In the genomic region with DNA sequence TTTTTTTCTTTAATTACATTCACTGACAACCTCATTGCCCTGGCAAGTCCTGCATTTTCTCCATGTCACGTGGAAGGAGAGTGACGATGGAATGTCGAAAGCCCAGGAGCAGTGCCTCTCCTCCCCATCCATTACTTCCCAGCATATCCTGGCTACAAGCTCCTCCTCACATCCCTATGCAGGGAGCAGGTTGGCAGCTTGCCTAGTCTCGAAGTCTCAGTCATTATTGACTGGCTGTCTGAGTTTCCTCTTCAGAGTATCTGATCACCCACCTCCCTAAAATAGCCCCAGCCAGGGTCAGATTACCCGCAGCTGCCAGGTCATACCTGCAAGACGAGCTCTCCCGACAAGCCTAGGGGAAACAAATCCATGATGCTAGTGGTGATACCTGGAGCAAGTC, we compare ENCODE assay signal across 13 mouse cellular contexts.
DNase-seq lines count a peak whose midpoint lies in the region; ATAC-seq and TF ChIP-seq lines count a peak whose summit lies in the region.
"Had no signal": no experiment of that assay in that cellular context is flagged by ENCODE, and none has a peak within 500 bp of the region (broad histone marks: within the 10 kb centered on the region; RNA-seq: fewer than 3 reads in every experiment).

No protein-coding gene starts in this region.

- peak overlapping the region; percentile 16; the same call in 1 of the 2 replicates for H3K27ac ChIP-seq in heart, embryonic 12.5 days (ENCODE audit: poor library complexity, severe bottlenecking)
- H3K27ac ChIP-seq in liver, postnatal 0 days (ENCODE audit: low read depth) = no peak overlapping the region
- H3K27ac ChIP-seq: left cerebral cortex, adult 2 months had no signal

- no peak for TF ChIP-seq EP300 in liver, postnatal 0 days (IDR thresholded peaks at IDR 0.05; ENCODE audit: low read depth)

- H3K9ac ChIP-seq in heart, embryonic 12.5 days = no peak overlapping the region
- no peak overlapping the region for H3K9ac ChIP-seq in liver, postnatal 0 days (replicated peaks)

- H3K27me3 ChIP-seq in heart, embryonic 12.5 days (replicated peaks) = no peaks in the 10 kb centered on the region
- no peaks in the 10 kb centered on the region for H3K27me3 ChIP-seq in liver, postnatal 0 days (ENCODE audit: insufficient read depth, low read length)

- WGBS in heart, embryonic 12.5 days = 12% methylated on average over 7 of the region's 7 CpGs
- 61% methylated on average over 7 of the region's 7 CpGs for WGBS in liver, postnatal 0 days (ENCODE audit: insufficient replicate concordance)

- no peaks in the 10 kb centered on the region for H3K36me3 ChIP-seq in heart, embryonic 12.5 days
- H3K36me3 ChIP-seq in liver, postnatal 0 days (replicated peaks; ENCODE audit: insufficient read depth, low read length) = no peaks in the 10 kb centered on the region

- peak; percentile 71 for ATAC-seq in heart, embryonic 12.5 days (ENCODE audit: insufficient number of reproducible peaks, low FRiP score)
- ATAC-seq in liver, postnatal 0 days = no peak

- peaks cover 26% of the 10 kb centered on the region for H3K4me1 ChIP-seq in heart, embryonic 12.5 days (replicated peaks)
- no peaks in the 10 kb centered on the region for H3K4me1 ChIP-seq in liver, postnatal 0 days (ENCODE audit: insufficient read depth)

- peak; percentile 51 for DNase-seq in kidney, postnatal 25 days
- no peak for DNase-seq in kidney, adult 9 months
- peak; percentile 44 for DNase-seq in gastrocnemius, postnatal 10 days
- peak; percentile 71 for DNase-seq in lung, postnatal 10 days
- no peak for DNase-seq in liver, postnatal 0 days
- DNase-seq in neural tube, embryonic 10.5 days (ENCODE audit: extremely low spot score, low spot score) = no peak
- DNase-seq: kidney, adult 18-20 months; right cerebral cortex, adult 18-20 months; thymus, postnatal 4 days had no signal

- H3K4me2 ChIP-seq in heart, embryonic 12.5 days = no peak overlapping the region
- no peak overlapping the region for H3K4me2 ChIP-seq in liver, postnatal 0 days (ENCODE audit: low read depth, low read length)
- H3K4me2 ChIP-seq: liver, embryonic 11.5 days; midbrain, embryonic 11.5 days had no signal

- H3K9me3 ChIP-seq in heart, embryonic 12.5 days (replicated peaks) = no peaks in the 10 kb centered on the region
- no peaks in the 10 kb centered on the region for H3K9me3 ChIP-seq in liver, postnatal 0 days (ENCODE audit: low read length)

- TF ChIP-seq CTCF in liver, postnatal 0 days (IDR thresholded peaks at IDR 0.05; ENCODE audit: low read depth) = no peak

- no peak overlapping the region for H3K4me3 ChIP-seq in heart, embryonic 12.5 days
- no peak overlapping the region for H3K4me3 ChIP-seq in liver, postnatal 0 days (ENCODE audit: low read depth, low read length)
- H3K4me3 ChIP-seq: left cerebral cortex, adult 2 months had no signal

Comparison
In these comparisons a context has a peak if more than half of its experiments do, and no peak if none do; other contexts are left out.
1. DNase-seq: peak in kidney, postnatal 25 days (2 of 2), gastrocnemius, postnatal 10 days (single experiment) and lung, postnatal 10 days (single experiment); none in kidney, adult 9 months (single experiment), liver, postnatal 0 days (single experiment) and neural tube, embryonic 10.5 days (single experiment).